Mouse (Mus musculus): ENCODE data around the gene Casc3.

Casc3 gene

DNA sequence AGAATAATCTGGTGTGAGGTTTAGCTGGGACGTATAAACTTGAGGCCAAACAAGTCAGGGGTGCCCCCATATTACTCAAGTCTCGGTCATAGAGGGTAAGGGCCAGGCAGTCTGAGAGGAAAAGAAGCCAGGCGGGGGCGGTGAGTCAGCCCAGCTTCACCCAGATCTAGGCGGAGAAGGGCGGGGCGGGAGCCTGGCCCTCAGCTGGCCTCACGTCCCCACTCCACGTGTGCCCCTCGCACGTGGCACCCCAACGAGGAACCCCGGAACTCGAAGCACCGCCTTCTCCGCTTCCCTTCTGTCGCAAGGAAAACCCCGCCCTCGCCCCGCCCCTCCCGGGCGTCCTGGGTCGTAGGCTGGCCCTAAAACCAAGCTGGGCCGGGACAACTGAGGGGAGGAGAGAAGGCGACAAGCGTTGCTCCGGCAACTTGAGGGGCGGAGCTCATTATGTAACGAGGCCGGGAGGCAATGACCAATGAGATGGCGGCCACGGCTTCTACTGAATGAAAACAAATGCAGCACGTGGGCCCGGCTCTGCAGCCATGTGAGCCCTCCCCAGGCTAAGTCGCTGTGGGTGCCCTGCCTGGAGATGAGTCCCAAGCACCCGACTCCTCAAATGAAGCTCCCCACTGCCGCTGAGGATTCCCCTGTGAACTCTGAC, 30.9 kb upstream of the Casc3 start:
- peak; percentile 100 for DNase-seq

DNA sequence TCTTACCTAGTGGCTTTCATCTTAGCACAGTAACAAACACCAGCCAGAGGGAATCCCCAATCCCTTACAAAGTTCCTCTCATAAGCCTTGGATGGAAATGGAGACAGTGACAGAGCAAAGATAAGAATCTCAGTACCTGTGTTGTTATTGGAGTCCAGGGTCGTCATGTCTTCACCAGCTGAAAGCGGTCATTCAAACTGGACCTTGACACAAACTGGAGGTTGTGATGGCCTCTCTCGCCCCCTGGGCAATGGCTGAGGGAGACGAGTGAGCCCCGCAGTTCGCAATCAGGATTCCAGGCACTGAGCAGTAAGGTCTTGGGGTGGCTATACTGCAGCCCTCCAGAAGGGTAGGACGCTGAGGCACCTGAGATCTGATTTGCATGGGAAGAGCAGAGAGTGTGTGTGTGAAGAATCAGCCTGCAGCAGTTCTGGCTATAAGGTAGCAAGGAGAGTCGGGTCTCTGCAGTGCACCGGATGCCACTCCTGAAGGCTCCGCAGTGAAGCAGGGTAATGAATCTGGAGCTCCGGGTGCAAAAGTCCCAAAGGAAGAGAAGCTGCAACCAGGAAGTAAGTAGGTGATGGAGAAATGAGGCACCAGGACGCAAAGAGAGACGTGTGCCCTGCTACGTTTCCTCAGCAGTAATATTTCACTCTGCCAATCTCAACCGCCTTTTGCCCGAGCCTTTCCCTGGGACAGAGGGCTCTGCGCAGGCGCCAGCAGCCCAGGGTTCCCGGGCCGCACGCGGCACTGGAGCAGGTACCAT, 29.9 kb upstream of the Casc3 start, which contains the start of gene Nr1d1:
Gene Nr1d1, minus strand, starts transcription at position 752 of the 766 bp plus-strand sequence.
- no peak for DNase-seq

DNA sequence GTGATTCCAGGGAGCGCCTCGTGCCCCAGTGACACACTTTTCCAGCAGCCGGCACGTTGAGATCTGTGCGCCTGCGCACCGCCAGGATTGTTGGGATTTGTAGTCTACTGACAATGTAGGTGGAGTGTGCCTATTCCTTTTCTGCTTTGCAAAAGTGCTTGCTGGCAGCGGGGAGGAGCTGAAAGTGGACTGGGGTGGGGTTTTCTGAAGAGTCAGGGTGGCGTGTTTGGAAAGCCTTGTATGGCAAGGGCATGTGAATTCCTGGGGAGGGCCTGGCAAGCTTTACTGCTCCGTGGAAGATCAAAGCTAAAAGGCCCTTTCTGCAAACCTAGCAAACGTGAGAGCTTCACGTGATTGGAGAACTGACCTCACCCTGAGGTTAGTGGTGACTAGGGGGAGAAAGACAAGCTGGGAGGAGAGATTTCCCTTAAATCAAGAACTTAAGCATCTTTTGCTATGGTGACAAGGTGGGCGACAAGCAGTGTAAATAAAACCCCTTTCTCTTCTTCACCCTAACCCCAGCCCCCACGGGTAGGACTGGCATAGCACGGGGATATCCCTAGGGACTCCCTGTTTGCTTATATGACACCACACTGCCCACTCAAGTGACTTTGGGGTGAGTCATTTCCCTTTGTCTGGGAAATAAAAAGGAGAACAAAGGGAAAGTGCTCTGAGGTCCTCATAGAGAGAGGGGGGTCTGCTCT, 29.2 kb upstream of the Casc3 start:
- DNase-seq: peak; percentile 100

- no peak for DNase-seq
Observed at GRCm38 (mm10) chr11:98776052-98776764, 28.5 kb upstream of the Casc3 start.

GRCm38 (mm10) chr11:98776843-98777590, 27.7 kb upstream of the Casc3 start:
- DNase-seq: peak; percentile 85 to 87

DNA sequence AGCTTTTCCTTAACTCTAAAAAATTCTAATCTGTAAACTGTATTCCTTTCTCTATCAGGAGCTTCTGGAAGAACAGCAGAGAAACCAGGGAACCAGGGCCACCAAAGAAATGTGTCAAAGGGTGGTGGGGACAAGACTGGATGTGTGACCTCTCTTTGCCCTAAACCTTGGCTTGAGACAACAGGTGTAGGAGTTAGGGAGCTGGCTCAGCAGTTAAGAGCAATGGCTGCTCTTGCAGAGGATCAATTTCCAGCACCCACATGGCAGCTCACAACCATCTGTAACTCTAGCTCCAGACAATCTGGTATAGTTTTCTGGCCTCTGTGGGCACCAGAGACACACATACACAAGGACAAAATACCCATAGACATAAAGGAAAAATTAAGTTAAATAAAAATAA, 26.8 kb upstream of the Casc3 start:
- DNase-seq: no peak

DNA sequence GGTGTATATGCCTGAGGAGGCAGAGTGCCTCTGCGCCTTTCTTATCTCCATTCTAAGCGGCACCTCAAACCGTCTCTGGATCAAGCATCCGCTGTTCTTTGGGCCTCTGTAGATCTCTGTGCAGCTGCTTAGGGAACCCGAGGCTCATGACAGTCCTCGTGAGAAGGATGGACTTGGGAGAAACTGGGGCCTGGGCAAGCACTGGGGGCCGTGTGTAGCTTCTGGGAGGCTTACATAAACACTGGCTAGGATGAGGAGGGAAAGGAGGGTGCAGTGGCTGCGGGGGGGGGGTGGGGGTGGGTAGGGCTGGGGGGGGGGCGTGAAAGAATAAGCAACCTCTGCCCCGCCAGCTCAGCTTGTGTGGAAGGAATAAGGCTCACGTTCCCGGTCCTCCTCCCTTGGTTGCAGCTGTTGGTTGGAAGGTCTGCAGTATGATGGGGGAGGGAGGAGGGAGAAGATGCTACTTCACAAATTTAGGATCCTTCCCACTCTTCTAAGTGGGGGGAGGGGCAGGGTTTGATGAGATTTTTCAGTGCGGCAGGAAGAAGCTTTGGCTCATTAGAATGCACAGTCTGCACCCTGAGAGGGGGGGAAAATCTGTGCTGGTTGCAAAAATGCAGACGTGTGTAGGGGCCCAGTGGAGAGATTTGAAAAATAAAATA, 22.7 kb upstream of the Casc3 start:
- peak; percentile 39 to 66 for DNase-seq

GRCm38 (mm10) chr11:98782651-98783235, 22.0 kb upstream of the Casc3 start:
- DNase-seq: peak; percentile 23 to 25

GRCm38 (mm10) chr11:98783236-98783696, 21.4 kb upstream of the Casc3 start:
- DNase-seq: peak; percentile 99 to 100

- DNase-seq: no peak
Observed at GRCm38 (mm10) chr11:98784139-98784538, 20.6 kb upstream of the Casc3 start.

DNA sequence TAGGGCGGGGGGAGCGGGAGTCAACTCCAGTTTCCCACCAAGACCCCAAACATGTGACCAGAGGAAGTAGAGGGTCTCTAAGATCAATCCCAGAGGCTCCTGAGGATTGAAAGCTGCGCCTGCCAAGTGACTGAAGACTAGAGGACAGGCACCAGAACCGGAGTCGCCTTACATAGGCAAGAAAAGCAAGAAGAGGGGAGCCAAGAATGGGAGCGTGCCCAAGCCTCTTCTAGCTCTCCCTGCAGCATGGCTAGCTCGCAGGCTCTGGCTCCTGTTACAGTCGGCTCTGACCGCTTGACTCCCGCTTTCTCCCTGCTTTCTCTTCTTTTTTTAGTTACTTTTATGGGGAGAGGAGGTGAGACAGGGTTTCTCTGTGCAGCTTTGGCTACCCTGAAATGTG, 19.5 kb upstream of the Casc3 start:
- peak; percentile 25 to 30 for DNase-seq

GRCm38 (mm10) chr11:98785772-98786281, 18.9 kb upstream of the Casc3 start:
- peak; percentile 80 to 81 for DNase-seq

DNA sequence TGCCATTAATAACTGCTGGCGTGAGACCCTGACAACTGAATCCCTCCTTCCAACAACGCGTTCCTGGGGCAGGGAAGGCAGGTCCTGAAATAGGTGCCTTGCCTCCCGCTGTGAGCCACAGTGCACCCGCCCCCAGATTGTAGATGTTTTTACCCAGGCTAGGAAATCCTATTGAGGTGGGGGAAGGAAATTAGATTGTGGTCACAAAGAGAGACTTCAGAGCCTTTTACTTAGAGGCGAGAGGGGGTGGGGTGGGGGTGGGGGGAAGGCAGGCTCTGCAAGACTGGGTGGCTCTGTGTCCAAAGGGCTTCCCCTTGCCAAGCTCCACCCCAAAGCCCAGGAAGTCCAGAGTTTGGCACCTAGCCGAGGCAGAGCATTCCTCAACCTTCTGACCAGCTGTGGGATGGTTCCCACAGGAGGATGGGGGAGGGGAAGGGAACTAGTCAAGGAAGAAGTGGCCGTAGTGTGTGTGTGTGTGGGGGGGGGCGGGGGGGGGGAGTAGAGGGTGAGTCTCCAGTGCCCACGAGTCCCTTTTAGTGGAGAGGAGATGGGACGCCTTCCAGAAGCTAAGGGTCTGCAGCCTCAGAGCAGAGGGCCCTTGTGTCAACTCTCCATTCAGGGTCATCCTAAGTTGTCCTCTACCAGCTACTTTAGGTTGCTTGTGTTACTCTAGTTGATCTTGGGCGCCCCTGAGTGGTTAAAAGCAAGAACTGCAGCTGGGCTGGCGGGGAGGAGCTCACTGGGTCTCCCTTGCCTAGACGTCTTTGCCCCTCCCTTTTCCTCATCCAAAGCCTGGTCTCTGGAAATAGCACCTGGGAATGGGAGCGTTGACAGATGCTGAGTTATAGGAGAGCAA, 18.1 kb upstream of the Casc3 start:
- DNase-seq: peak; percentile 99

DNA sequence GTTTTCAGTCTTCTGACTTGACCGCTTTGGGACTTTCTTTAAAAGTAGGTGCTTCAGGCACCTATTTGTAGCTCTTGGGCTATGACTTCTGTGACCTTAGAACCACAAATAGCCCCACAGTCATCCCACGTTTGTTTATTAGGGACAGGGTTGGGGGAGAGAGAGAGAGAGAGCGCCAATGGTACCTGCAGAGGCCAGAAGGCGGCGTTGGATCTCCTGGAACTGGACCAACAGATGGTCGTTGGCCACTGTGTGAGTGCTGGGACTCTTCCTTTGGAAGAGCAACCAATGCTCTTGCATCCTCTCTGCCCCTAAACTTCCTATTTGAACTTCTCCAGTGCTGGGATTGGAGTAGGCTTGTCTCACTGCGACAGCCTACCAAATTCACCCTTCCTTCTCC, 17.5 kb upstream of the Casc3 start:
- no peak for DNase-seq

DNA sequence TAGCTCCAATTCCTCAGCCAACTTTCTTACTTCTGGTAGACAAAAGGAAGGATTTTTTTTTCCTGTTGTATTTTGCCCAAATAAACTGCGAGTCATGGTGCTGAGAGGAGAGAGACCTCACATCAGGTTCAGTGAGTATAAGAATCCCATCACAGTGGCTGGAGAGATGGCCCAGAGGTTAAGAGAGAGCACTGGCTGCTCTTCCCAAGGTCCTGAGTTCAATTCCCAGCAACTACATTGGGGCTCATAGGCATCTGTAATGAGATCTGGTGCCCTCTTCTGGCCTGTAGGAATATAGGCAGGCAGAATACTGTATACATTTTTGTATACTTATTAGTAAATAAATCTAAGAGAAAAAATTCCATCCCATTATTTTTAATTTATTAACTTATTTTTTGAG, 17.0 kb upstream of the Casc3 start:
- DNase-seq: no peak

DNA sequence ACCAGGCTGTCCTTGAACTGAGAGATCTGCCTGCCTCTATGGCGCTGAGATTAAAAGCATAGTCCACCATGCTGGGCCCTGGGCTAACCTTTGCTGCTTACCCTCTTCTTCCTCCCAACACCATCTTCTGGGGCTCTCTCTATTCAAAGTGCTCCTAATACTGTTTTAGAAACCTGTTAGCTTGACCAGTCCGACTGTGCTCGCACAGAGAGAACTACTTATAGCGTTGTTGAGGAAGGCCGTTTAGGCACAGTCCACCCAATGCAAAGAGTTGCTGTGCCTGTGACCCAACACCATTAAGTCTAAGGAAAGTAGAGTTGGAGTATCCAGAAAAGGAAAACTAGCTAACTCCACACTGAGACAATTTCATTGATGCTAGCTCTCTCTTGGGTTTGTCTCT, 16.6 kb upstream of the Casc3 start:
- DNase-seq: no peak

DNA sequence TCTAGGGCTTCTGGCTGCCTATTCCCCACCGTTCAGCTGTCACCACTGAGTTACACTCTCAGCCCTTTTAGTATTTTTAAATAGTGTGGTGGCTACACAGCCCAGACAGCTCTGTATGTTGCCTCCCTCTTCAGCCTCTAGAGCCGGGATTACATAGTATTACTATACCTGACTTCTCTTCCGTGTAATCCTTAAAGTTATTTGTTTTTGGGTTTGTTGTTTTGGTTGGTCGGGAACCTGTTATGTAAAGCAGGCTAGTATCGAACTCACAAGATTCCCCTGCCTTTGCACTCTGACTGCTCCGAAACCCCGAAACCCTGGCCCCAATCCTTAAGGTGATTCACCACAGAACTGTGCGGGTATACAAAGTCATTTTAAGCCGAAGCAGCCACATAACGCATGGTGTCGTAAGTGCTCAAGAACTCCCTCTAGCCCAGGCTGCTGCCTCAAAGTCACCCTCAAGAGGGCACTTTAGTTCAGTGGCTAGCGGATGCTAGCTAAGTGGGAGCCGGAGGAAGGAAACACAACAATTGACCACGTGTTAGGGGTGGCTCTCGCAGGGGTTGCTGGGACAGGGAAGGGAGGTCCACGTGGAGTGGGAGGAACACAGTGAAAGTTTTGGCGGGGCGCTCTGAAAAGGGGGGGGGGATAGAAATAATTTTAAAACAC, 16.0 kb upstream of the Casc3 start:
- DNase-seq: peak; percentile 93 to 94

DNA sequence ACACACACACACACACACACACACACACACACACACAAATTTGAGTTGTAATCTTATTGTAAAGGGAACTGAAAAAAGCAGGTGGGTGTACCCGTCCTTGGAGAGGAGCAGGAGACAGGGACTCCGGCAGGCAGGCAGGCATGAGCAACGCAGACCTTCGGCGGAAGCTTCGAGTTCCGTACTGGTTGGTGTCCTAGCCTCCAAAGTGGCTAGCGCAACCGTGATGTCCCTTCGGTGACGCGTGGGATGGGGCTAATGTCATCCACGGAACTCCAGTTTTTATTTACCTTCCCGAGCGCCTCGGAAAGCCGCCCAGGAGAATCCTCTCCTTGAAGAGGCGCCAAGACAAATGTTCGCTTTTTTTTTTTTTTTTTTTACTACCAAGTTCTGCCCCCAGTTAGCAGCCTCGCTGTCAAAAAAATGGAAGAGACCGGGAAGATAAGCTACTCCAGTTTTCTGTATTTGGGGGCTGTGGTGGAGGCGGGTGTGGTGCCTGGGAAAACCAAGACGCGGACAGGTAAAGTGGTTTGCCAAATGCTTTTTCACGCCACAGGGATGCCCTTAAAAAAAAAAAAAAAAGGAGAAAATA, 15.4 kb upstream of the Casc3 start:
- DNase-seq: peak in 1 of 2 experiments; percentile 40

GRCm38 (mm10) chr11:98789824-98790223, 14.9 kb upstream of the Casc3 start:
- DNase-seq: no peak
